Mouse (Mus musculus) spleen, postnatal 10 days (tissue): ENCODE results near the gene Lrrtm3.

Experiments used
- DNase-seq, 2 experiments: peaks; one replicate each; pipeline ENCODE4 v3.0.0; 2021 to 2022; ENCODE audit warnings: low spot score in 2 of 2

Lrrtm3 gene

DNA sequence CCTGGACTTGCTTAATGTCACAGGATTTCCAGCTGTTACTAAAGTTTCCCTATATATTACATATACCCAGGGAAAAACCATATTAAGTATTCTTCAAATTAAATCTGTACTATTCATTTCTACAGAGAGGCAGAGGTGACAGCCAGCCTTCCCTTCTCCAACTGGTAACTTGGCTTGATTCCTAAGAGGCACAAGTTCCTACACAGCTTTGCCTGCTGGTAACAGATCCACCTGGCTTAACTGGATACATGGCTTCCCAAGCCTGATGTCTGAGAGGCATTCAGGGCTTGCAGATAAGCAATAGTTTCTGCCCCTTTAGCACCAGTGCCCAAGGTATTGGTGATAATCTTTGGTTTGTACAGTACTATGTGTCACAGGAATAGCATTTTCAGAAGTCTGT, 190.2 kb downstream of the Lrrtm3 start:
- DNase-seq, result no peak

DNA sequence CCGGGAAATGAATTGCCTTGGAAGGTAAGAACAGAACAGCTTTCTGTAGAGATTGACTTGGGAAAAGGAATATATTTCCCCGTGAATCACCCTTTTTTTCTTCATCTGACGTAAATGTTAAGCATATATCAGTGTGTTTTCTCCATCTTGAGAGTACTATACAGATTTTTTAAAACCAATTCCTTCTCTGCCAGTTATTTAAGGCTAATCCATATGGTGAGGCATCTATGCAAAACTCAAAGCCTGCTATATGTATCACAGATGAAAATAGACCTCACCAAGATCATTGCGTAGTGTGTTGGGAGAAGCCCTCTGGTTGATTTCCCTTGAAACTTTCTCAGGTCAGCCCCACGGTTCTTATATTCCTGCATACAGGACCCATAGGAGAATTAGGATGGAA, 195.5 kb downstream of the Lrrtm3 start:
- no peak for DNase-seq

DNA sequence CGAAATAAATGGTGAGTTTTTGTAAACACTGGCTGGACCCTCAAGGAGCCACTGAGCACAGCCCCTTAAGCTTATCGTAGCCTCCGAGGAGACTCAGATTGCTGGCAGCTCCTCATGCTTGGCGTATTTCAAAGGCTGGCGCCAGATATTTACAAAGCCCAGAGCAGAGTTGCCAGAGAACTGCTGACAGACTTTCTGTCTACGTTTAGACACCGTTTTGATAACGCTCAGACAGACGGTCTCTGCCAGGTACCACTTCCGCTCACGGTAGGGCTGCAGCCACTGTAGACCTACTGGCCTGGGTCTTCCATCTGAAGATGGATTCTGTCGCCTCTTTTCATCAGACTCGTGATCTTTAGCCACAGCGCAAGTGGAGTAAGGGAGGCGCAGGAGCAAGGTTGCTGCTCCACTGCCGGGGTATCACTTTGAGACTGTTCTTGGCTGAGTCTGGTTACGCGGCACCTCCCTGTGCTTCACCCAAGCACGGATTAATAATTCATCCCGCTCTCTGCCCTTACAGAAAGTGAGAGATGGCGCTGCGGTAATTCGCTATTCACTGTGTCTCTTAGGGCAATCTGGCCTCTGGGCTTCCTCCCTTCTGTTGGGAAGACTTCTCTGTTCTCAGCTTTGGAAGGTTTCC, 203.5 kb downstream of the Lrrtm3 start:
- no peak for DNase-seq

DNA sequence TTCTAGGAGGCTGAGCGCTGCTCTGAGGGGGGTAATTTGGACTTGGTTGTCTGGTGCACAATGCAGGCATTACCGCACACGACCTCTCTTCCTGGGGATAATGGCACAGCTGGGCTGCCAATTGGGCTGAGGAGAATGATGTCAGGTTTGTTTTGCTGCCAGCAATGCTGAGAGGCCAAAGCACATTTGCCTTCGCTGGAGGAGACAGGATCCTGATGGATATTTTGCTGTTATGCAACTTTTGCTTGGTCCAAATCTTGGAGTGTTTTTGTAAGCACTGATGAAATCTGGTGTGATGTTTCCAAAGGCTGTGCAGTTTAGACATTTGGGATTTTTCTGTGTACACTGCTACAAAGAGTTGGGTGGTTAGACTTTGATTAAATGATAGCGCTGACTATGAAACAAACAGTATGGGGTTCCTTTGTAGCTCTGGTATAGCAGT, 209.6 kb downstream of the Lrrtm3 start:
- no peak for DNase-seq
